Mouse (Mus musculus) heart, postnatal 0 days (tissue): ENCODE results near the gene Ctdsp2.

Source experiments
- CTCF ChIP-seq: IDR thresholded peaks from 2 replicates; pipeline ENCODE4 v1.5.1; 2016; ENCODE audit warnings: antibody characterized with exemption, control low read depth, low read depth
- EP300 ChIP-seq: IDR thresholded peaks from 2 replicates; pipeline ENCODE4 v1.6.1; 2016; ENCODE audit warnings: antibody characterized with exemption, low read depth

DNA sequence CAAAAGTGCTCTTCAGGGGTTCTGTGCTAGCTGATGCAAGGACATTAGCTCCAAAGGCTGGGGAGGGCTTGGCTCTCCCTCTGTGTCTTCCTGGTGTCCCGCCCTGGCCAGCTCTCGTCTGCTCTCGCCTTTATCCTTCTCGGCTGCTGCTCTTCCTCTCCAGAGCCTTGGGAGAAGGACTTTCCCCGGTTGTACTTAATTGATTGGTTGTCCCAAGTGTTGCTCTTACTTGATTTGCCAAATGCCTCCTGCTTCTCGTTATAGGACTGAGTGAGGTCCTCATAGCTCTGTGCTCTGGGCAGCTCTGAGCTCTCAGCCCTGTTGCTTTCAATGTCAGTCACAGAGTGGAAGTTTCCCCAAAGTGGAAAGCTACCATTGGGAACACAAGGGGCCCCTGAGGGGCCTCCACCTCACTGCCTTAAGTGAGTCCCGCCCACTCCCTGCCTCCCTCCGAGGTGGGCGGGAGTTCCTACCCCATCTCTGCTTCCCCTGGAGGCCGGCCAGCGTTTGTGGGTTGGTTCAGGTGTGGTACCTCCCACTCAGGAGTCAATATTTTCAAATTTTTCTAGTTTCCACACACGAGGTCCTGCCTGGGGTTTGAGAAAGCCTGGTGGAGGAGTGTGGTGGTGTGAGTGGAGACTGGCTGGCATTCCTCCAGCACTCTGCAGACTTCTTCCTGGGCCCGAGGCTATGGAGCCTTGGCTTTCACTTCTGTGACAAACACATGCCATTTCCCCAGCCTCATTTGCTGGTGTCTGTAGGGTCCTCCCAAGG, 19.0 kb downstream of the Ctdsp2 start:
- TF ChIP-seq EP300 (no peak), CTCF (no peak)
